Mouse (Mus musculus) embryo, embryonic 10 days (tissue): ENCODE results near the gene Tnfrsf14.
A peak's percentile ranks its signal among the peaks of the same experiment; 100 is the strongest.

Experiments
- DNase-seq: peaks from one replicate; pipeline ENCODE4 v3.0.0-alpha.2; 2015; ENCODE audit warnings: low spot score

Gene Tnfrsf14

DNA sequence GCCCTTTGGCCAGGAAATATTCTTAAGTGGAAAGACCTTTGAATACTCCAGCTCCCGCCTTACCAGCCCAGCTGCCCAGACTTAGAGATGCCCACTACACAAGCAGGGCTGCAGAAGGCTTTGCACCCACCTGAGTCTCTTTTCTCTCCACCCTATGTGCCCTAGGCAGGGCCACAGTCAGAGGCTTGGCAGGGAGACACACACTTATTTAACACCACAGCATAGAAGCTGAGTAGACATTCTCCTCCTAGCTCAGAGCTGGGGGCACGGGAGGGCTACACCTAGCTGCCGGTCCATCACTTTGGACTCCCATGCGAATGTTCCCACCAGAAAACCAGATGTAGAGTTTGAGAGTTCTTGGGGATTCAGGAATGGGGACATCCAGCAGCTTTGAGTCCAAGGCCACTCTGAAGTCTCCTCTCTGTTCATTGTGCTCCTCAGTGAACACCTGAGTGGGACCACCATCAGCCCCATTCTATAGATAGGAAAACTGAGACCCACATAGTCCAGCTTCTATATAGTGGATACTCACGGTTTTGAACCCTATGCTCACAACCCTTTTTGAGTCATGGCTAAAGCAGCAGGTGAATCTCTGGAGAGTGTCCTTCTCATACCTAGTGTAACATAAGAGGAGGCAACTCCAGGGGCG is 20.7 kb upstream of the Tnfrsf14 start:
- no peak for DNase-seq

DNA sequence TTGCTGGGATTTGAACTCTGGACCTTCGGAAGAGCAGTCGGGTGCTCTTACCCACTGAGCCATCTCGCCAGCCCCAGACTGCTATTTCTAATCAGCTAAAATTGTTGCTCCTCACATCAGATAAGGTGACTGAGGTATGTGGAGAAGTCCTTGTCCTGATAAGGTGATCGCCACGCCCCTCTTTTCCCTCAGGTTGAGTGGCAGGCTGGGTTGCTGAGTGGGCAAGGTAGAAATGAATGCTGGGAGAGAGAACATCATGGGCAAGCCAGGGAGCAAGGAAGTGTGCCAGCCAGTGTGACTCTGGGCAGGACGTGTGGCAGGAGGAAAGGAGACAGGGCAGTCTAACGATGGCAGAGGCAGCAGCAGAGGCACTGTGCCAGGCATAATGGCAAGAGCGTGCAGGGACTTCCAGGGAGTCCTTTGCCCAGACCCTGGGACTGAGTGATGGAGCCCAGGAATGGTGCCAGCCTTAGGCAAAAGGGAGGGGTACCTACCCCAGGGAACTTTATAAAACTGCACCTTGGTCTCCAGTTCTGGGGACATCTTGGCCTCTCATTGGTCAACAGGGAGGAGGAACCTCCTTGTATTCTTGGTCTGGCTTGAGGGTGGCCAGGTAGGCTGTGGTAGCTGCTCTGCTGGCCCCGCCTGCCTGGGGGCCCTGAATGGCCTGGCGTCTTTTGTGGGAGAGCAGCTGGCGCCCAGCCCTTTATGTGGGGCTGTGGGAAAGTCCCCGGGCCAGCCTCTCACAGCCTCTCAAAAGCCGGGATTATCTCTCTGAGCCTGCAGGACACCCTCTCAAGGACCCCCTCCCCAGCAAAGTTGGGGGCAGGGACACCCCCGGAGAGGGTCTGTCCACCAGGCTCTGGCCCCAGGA is 19.9 kb upstream of the Tnfrsf14 start:
- DNase-seq: peak; percentile 39

DNA sequence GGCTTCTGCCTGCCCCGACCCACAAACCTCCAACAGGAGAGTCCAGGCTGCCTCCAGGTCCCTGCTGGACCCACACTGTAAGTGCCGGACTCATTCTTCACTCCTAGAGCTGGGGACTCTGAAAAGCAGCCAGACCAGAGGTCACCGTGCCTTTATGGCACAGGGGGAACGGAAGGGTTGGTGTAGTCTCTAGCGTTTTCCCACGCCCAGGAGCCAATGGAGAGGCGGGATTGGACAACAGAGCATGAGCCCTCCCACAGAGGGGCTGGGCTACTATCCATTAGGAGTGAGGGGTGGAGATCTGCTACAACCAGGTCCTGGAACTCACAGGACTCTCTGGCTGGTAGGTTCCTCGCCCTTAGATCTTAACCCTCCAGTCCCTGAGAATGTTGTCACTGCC is 18.0 kb upstream of the Tnfrsf14 start:
- DNase-seq: peak; percentile 96

DNA sequence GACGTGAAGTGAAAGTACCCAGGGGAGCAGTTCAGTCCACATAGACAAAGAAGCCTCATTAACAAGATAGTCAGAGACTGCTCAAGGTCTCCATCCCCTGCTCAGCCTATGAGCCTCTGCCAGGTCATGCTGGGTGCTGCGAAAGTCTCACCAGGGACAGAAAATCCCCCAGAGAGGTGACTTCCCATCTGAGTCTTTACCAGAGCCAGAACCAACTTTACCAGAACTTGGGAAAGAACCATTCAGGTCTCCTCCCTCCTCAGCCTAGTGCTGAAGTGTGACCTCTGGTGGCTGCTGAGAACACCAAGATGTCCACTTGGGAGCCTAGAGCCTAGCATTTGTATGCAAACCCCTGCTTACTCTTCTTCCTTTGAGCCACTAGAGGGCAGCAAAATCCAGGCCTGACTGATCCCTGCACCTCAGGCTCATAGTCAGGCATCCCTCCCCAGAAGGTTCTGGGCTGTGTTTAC is 15.8 kb upstream of the Tnfrsf14 start:
- peak; percentile 94 for DNase-seq

DNA sequence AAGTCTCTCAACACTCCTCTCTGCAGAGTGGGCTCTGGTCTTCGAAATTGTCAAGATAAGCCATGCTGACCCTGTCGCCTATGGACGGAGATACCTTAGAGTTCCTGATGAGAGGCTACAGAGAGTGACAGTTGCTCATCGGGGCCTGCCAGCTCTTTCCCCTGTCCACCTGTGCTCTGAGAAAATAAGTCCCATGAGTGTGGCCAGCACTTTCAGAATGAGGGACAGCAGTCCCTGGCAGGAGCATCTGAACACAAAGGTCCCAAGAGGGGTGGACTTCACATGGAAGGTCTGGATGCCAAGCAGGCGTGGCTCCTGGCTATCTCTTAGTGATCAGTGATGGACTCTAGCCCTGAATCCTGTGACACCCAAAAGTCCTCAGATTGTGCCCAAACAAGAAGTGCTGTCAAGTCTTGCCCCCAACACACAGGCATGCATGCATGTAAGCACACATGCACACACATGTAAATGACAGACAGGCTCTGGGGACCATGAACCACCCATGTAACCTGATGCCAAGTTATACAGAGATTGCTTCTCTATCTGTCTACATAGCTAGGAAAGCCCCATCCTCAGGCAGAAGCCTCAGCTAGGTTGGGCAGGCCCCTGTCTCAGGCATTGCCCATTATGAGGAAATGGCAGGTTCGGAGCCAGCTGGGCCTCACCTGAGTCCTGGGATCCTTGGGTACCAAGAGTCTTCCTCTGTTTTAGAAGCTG is 15.1 kb upstream of the Tnfrsf14 start:
- no peak for DNase-seq

DNA sequence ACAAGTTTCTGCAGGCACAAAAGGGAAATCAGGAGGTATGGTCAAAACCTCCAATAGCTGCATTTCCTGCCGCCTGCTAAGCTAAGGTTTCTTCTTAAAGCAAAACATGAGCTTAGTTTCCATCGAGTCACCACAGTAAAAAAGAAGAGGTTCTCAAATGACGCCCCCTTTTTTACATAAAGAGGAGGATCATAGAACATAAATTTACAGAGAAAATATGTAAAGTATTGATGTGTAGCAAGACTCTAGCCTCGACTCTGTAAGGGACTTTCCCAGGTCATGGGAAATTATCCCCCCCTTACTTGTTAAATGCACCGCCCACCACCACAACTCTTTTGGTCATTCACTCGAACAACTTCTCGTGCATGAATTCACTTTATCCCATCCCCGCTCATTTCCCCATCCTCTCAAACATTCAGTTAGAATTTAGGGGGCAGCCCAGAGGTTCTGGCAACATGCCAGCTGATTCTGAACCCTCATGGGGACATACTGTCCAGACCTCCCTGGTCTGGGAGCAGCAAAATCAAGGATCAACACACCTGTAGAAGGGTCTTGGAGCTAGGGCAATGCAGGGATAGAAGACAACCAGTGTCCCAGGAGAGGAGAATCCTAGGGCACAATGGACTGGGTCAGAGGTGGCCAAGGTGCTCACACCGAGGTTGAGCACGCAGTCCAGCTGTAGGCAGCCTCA is 14.4 kb upstream of the Tnfrsf14 start:
- no peak for DNase-seq

DNA sequence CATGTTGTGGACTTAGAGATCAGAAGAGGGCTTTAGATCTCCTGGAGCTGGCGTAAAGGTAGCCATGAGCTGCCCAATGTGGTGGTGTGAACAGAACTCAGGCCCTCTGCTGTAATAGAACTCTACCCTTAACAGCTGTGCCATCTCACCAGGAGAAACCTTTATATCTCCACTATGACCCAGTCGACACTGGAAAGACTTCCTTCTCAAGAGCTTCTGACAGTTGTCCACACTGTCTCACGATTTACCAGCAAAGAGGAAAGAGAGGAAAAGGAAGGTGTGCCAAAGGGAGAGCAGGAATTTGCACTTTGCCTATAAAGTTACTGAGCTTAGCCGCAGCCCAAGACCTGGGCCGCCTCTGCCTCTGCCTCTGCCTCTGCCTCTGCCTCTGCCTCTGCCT is 13.5 kb upstream of the Tnfrsf14 start:
- DNase-seq: no peak

DNA sequence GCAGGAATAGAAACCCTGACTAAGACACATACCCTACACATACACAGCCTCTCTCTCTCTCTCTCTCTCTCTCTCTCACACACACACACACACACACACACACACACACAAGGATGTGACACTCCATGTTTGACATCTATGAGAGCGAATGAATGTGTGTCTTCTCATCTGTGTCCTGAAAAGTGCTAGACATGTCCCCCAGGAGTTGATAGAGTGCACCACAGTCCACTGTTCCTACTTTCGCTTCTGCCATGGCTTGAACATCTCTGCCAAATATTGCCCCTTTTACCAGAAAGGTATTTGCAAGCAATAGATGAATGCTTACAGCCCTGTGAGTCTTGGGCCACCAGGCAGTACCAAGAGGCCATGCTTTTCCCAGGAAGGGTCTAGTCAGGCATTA is 11.8 kb upstream of the Tnfrsf14 start:
- no peak for DNase-seq

DNA sequence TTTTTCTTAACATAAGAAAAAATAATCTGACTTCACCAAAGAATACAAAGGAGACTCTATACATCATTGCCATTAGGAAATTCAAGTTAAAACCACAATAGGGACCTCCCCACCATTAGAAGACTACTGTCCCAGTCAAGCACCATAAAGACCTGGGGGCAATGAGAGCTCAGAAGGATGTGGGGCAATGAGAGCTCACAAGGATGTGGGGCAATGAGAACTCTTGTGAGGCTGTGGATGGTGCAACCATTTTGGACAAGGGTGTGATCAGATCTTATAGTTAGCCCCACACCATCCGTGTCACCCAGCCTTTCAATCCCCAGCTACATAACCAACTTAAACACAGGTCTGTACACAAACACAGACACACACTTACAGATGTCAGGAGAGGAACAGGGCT is 9.4 kb upstream of the Tnfrsf14 start:
- no peak for DNase-seq

DNA sequence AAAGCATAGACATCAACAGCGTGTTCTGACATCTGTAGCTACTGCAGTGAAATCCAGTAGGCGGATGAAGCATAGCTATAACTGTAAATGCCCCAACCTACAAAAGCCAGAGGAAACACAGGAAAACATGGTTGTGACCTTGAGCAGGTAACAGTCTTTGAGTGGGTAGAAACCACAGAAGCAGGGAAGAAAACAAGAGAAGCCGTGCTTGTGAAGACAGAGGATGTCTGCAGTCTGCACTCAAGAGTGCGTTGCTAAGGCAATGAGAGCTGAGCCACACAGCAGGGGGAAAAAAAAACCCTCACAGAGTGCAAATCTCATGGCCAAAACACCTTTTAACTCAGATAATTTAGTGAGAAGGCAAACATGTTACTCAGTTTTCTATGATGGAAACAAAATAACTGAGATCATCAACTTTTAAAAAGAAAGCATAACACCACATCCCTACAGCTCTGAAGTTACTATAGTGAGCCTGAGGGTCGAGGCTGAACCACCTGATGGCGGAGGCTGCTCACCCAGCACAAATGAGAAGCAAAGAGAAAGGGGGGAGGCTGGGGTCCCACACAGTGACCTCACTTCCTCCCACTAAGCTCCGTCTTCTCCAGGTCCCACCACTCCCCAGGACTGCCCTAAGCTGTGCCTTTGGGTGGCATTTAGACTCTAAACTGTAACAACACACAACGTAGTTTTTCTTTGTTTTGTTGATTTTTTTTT is 8.3 kb upstream of the Tnfrsf14 start:
- DNase-seq: no peak

DNA sequence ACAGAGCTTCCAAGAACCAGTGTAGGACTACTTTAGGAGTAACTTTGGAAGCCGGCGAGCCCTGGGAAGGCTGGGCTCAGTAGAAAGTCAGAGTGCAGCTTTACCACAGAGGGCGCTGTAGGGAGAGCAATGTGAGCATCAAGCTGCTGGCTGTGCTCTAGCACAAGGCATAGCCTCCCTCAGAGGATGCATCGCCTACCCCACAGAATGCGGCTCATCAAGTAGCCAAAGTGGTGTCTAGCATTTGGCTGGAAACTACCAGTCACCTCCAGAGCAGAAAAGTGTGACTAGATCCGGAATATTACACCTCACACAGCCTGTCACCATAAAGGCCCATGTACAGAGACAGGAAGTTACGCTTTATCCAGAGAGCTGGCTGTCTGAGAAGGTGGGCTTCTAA is 7.4 kb upstream of the Tnfrsf14 start:
- no peak for DNase-seq

DNA sequence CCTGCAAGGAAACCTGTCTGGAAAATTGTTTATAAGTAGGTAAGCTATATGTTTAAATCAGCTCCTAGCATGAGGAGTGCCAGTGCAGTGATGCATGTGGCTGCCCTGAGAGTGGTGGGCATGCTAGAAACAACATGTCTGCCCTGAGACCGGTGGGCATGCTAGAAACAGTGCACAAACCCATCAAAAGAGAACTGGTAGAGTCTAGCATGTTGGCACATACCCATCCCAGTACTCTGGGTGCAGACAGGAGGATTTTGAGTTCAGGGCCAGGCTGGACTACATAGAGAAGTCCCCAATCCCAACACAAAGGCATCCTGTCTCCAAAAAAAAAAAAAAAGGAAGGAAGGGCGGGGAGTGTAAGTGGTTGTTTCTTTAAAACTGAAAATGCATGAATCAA is 6.4 kb upstream of the Tnfrsf14 start:
- no peak for DNase-seq

DNA sequence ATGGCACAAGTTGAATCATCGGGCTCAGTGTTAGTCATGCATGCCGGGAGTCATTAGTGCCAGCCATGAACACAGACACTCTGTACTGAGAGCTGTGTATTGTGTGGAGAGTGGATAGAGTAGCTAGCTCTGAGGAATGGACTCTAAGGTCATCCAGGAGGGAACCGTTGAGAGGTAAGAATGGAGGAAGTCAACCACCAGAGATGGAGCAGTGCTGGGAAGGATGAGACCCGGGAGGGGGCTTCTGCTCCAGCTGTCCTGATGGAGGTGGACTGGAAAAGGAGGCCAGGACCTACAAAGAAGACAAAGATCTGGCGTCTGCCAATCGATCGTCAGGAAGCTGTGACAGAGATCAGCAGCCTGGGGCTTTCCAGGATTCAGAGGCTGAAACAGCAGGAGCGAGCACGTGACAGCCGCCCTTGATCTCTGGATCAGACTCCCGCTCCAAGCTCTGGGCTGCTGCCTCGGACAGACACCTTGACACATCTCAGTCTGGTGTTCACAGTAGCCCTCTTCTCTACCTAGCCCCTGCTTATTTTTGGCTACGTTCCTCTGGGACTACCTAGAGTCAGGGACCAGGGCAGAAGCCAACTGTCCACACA is 5.0 kb upstream of the Tnfrsf14 start:
- DNase-seq: no peak

DNA sequence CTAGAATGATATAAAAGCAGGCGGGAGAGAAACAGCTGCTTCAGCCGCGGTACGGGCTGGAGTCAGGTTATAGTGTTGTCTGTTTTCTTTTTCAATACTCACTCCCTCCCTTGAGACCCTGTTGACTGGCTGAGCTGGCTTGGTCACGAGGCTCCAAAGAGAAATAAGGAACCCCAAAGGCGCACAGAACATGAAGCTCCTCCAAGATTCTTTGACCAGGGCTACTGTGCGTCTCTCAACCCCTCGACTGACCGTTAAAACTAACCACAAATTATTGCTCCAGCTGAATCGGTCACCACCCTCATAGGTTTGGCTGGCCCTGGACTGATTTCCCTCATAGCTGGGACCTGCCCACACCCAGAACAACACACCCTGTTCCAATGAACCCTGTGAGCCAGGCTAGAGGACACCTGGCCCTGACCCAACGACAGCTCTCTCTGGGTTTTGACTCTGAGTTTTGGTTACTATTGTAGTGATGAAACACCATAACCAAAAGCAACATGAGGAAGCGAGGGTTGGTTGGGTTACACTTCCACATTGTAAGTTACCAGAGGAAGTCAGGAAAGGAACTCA is 811 bp upstream of the Tnfrsf14 start:
- no peak for DNase-seq

DNA sequence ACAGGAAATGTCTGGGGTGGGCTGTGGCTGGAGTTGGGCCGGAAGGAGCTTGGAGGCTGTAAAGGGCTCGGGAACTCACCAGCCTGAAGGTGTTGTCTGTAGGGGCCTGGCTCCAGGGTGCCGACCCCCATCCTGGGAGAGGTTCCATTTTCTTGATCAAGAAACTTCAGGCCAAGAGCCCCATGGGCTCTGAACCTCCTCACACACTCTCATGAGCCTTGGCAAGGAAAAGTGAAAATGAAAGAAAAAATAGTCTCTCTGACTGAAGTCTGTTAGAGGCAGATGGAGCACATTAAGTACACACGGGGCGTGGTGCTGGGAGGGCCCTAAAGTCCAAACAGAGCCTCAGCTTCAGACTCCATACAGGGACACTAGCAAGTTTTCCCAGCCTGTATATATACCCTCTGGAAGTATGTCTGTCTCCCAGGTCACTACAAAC is 445 bp downstream of the Tnfrsf14 start:
- no peak for DNase-seq

DNA sequence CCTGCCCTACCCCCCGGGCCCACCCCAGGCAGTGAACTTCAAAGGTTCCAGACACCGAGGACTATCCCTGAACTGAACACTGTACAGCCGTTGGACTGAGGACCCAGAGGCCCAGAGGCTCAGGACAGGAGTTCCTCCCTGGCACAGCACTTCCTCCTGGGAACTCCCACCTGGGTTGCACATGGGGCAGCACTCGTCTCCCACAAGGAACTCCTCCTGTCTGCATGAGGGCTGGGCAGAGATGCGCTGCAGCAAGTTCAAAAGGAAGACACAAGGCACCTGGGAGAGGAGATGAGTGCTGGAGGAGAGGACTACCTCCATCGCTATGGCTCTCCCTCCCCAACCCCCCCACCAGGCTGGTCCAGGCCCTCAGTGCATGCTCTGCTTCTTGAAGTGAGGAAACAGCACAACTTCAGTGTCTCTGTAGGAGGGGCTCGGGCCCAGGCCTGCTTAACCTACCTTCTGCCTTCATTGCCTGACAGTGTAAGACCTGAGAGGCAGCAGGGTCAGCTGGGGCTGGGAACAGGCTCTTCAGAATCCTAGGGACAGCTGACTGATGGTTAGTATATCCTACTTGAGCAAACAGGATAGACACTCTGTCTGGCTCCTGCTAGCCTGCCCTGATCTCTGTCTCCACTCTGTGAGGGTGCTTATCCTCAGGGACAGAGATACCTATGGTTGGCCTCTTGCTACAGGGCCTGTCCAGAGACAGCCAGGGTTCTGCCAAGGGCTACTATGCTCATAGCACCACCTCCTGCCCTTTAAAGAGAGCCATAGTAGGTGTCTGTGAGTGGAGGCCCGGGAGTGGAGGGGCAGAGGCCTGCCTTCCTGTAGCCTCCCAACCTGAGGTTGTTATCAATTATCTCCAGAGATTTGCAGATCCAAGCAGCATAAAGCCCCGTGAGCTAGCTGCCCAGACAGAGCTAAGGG is 1.1 kb downstream of the Tnfrsf14 start:
- no peak for DNase-seq

DNA sequence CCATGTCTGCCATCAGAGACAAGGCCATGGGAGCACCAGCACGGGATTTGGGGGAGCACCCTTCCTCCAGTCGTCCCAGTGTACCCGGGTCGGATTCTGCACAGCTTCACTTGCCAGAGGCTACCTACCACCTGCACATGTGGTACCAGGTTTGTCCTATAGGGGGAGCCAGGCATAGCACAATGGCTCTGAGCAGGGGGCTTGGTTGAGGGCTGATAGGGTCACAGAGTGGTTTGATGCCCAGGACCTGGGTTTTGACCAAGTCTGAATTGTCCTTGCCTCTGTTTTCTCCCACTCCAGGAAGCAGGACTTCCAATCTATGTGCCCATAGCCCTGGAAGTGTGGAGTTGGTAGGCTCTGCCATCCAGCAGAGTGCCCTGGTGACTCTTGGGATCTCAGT is 3.0 kb downstream of the Tnfrsf14 start:
- DNase-seq: peak; percentile 28

DNA sequence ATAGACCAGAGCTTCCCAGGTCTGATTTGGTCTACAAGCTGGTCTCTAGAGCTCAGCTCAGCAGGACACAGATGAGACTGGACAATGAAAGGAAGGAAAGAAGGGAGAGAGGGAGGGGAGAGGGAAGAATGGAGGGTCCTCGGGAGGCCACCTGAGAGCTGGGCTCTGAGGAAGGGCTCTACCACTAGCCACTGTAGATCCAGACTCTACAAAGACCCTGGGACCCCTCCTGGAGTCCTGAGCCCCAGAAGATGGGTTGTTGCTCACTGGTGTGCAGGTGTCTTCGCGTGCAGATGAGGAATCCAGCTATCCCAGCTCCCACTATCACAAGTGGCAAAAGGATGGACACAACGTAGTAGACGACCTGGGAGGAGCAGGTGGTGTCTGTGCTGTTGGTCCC is 5.4 kb downstream of the Tnfrsf14 start:
- no peak for DNase-seq

DNA sequence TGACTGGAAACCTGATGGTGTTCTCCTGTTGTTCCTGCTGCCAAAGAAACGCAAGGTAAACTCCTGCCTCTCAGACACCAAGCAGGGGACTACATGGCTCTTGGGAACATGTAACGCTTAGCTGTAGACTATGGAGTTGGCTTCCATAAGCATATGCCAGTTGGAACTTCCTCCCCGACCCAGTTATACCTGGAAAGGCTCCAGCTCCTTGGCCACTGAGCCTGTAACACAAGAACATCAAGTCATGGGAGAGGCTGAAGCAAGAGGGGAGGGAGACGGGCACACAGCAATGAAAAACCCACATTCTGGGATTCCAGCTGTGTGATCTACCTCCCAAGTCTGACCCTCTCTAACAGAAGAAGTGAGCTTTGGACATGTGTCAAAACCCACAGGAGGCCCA is 6.1 kb downstream of the Tnfrsf14 start:
- no peak for DNase-seq

DNA sequence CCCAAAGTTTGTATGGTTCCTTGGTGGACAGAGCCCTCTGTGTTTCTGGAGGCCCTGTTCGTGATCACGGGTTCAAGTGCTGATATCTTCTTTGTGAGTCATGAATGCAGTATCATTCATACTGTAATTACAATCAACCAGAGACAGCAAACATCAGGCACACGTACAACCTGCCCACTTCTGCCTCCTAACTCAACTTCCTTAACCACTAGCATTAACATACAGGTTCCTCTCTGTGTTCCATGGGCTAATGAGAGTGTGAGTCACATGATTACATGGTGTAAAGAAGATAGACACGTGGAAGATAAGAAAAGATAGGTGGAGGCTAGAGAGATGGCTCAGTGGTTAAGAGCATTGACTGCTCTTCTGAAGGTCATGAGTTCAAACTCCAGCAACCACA is 11.7 kb downstream of the Tnfrsf14 start:
- no peak for DNase-seq
